Mouse (Mus musculus): ENCODE results near the gene Ccr9.

GRCm38 (mm10) chr9:123678327-123679105, at the start of gene Ccr9, which contains the start of gene Slc6a20a:
- TF ChIP-seq CTCF (IDR thresholded peaks at IDR 0.05; ENCODE audit: borderline replicate concordance, insufficient read depth, low read depth, low read length) (no peak), POLR2A (IDR thresholded peaks at IDR 0.05; ENCODE audit: borderline replicate concordance, insufficient read depth, low read length) (no peak)

Measured in cerebellum, adult 2 months (tissue).